ENCODE assay signal across 17 mouse cellular contexts in the genomic region with DNA sequence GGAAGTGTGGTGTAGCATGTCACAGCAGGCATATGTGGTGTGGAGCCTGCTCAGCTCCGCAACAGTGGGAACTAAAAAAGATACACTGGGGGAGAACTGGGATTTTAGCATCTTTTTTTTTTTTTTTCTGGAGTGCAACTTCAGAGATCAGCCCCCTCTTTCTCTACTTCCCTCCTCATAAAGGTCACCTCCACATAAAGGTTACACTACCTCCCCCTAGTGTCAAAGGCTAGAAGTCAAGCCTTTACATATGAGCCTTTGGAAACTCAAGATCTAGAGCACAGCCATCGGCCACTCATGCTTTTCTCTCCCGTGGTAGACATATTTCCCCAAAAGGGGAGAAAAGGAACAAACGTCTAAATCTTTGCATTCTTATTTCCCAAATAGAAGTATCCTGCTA.
DNase-seq lines count a peak whose midpoint lies in the region; ATAC-seq lines count a peak whose summit lies in the region.
"Had no signal": no experiment of that assay in that cellular context is flagged by ENCODE, and none has a peak within 500 bp of the region (broad histone marks: within the 10 kb centered on the region; RNA-seq: fewer than 3 reads in every experiment).

No protein-coding gene starts in this region.

- H3K36me3 ChIP-seq in hindbrain, embryonic 11.5 days (ENCODE audit: control insufficient read depth, insufficient read depth, low read length): no peaks in the 10 kb centered on the region
- no peaks in the 10 kb centered on the region for H3K36me3 ChIP-seq in hindbrain, embryonic 12.5 days
- H3K36me3 ChIP-seq in neural tube, embryonic 15.5 days: no peaks in the 10 kb centered on the region
- no peaks in the 10 kb centered on the region for H3K36me3 ChIP-seq in limb, embryonic 10.5 days

- peak; percentile 4 for DNase-seq in hindbrain, embryonic 11.5 days (ENCODE audit: low spot score)
- peak; percentile 20 for DNase-seq in 416B (ENCODE audit: low read depth)
- peak; percentile 59 for DNase-seq in ES-CJ7 (ENCODE audit: low read depth, low spot score)
- no peak for DNase-seq in limb, embryonic 10.5 days (ENCODE audit: low spot score)
- DNase-seq: adrenal gland, postnatal 14 days; cerebellum, adult 18-20 months; heart, adult 11 months; kidney, adult 18-20 months; layer of hippocampus, adult 9-11 months; lung, postnatal 14 days; right cerebral cortex, postnatal 14 days; thymus, postnatal 36 days had no signal

- no peaks in the 10 kb centered on the region for H3K9me3 ChIP-seq in hindbrain, embryonic 11.5 days (ENCODE audit: control insufficient read depth, low read length)
- no peaks in the 10 kb centered on the region for H3K9me3 ChIP-seq in hindbrain, embryonic 12.5 days (replicated peaks)
- no peaks in the 10 kb centered on the region for H3K9me3 ChIP-seq in neural tube, embryonic 15.5 days (replicated peaks)
- no peaks in the 10 kb centered on the region for H3K9me3 ChIP-seq in limb, embryonic 10.5 days (replicated peaks)
- H3K9me3 ChIP-seq: forebrain, embryonic 13.5 days had no signal

- H3K4me2 ChIP-seq in hindbrain, embryonic 11.5 days (replicated peaks; ENCODE audit: low read depth, low read length): no peak overlapping the region
- no peak overlapping the region for H3K4me2 ChIP-seq in hindbrain, embryonic 12.5 days (replicated peaks)
- H3K4me2 ChIP-seq in neural tube, embryonic 15.5 days: no peak overlapping the region
- H3K4me2 ChIP-seq: forebrain, embryonic 13.5 days had no signal

- H3K9ac ChIP-seq in hindbrain, embryonic 11.5 days (ENCODE audit: low read depth, low read length): no peak overlapping the region
- H3K9ac ChIP-seq in hindbrain, embryonic 12.5 days: no peak overlapping the region
- no peak overlapping the region for H3K9ac ChIP-seq in neural tube, embryonic 15.5 days (replicated peaks)
- H3K9ac ChIP-seq: forebrain, embryonic 13.5 days had no signal

- no peaks in the 10 kb centered on the region for H3K4me1 ChIP-seq in hindbrain, embryonic 11.5 days (replicated peaks; ENCODE audit: control insufficient read depth, insufficient read depth, low read length)
- H3K4me1 ChIP-seq in hindbrain, embryonic 12.5 days: no peaks in the 10 kb centered on the region
- no peaks in the 10 kb centered on the region for H3K4me1 ChIP-seq in neural tube, embryonic 15.5 days
- H3K4me1 ChIP-seq in limb, embryonic 10.5 days: no peaks in the 10 kb centered on the region
- H3K4me1 ChIP-seq: forebrain, embryonic 13.5 days had no signal

- H3K27me3 ChIP-seq in hindbrain, embryonic 11.5 days (ENCODE audit: control insufficient read depth, insufficient read depth, low read length): no peaks in the 10 kb centered on the region
- H3K27me3 ChIP-seq in hindbrain, embryonic 12.5 days: no peaks in the 10 kb centered on the region
- no peaks in the 10 kb centered on the region for H3K27me3 ChIP-seq in neural tube, embryonic 15.5 days (replicated peaks)
- no peaks in the 10 kb centered on the region for H3K27me3 ChIP-seq in limb, embryonic 10.5 days (ENCODE audit: low read depth, poor library complexity, severe bottlenecking)
- H3K27me3 ChIP-seq: forebrain, embryonic 13.5 days had no signal

- WGBS in hindbrain, embryonic 11.5 days: 64% methylated on average over 4 of the region's 4 CpGs
- 74% methylated on average over 4 of the region's 4 CpGs for WGBS in hindbrain, embryonic 12.5 days
- 76% methylated on average over 4 of the region's 4 CpGs for WGBS in neural tube, embryonic 15.5 days
- WGBS in limb, embryonic 10.5 days: 71% methylated on average over 4 of the region's 4 CpGs

- H3K4me3 ChIP-seq in hindbrain, embryonic 11.5 days (ENCODE audit: low read depth, low read length): no peak overlapping the region
- no peak overlapping the region for H3K4me3 ChIP-seq in hindbrain, embryonic 12.5 days
- no peak overlapping the region for H3K4me3 ChIP-seq in neural tube, embryonic 15.5 days (replicated peaks)
- H3K4me3 ChIP-seq in limb, embryonic 10.5 days: no peak overlapping the region
- H3K4me3 ChIP-seq: forebrain, embryonic 13.5 days had no signal

- no peak overlapping the region for H3K27ac ChIP-seq in hindbrain, embryonic 11.5 days (ENCODE audit: low read depth, low read length)
- no peak overlapping the region for H3K27ac ChIP-seq in hindbrain, embryonic 12.5 days
- H3K27ac ChIP-seq in neural tube, embryonic 15.5 days (replicated peaks): no peak overlapping the region
- H3K27ac ChIP-seq in limb, embryonic 10.5 days: no peak overlapping the region
- H3K27ac ChIP-seq: forebrain, embryonic 13.5 days had no signal

- no peak for ATAC-seq in hindbrain, embryonic 11.5 days (ENCODE audit: low FRiP score)
- ATAC-seq in hindbrain, embryonic 12.5 days (ENCODE audit: low FRiP score): no peak
- ATAC-seq in common myeloid progenitor, adult 5-6 weeks (replicated peaks; ENCODE audit: low read depth, poor library complexity, severe bottlenecking): peak; percentile 76
- ATAC-seq in neural tube, embryonic 15.5 days (ENCODE audit: low FRiP score): no peak
- ATAC-seq: forebrain, embryonic 13.5 days; midbrain, embryonic 16.5 days had no signal
